Mouse (Mus musculus): ENCODE data around the gene Zcchc7. TPM values are rescaled to one million over a fixed set of nuclear protein-coding genes. Genes with fewer than 3 reads are reported as not detected.

Zcchc7 gene
- total and polyA plus RNA-seq, 2 experiments, result 4.8 to 21.8 TPM

- 83% methylated on average over 8 of the region's 8 CpGs for WGBS
- Histone ChIP-seq H3K9ac (ENCODE audit: low read depth, low read length) (no peak overlapping the region), H3K79me2 (ENCODE audit: control insufficient read depth, insufficient read depth, low read length) (no peaks in the 10 kb centered on the region), H3K27ac (replicated peaks; ENCODE audit: insufficient read depth, low read depth, low read length) (no peak overlapping the region), H3K4me3 (ENCODE audit: insufficient read depth, low read depth, low read length) (no peak overlapping the region), H3K27me3 (ENCODE audit: control insufficient read depth, insufficient read depth, low read length) (no peaks in the 10 kb centered on the region), H3K4me1 (ENCODE audit: control insufficient read depth, insufficient read depth, low read length) (no peaks in the 10 kb centered on the region), H3K36me3 (ENCODE audit: control insufficient read depth, insufficient read depth, low read length) (no peaks in the 10 kb centered on the region)
- TF ChIP-seq CTCF (IDR thresholded peaks at IDR 0.05; ENCODE audit: low read depth, low read length) (no peak), POLR2A (IDR thresholded peaks at IDR 0.05; ENCODE audit: extremely low read depth, insufficient read depth, low read length) (no peak)
- no peak for DNase-seq (ENCODE audit: extremely low read depth, low read depth, low spot score)
These were observed 183.0 kb downstream of the Zcchc7 start for GRCm38 (mm10) chr4:44938359-44939340.

GRCm38 (mm10) chr4:44939576-44940249 is 184.0 kb downstream of the Zcchc7 start:
- DNase-seq (ENCODE audit: extremely low read depth, low read depth, low spot score), result no peak
- Histone ChIP-seq H3K27me3 (ENCODE audit: control insufficient read depth, insufficient read depth, low read length) (no peaks in the 10 kb centered on the region), H3K9ac (ENCODE audit: low read depth, low read length) (no peak overlapping the region), H3K27ac (replicated peaks; ENCODE audit: insufficient read depth, low read depth, low read length) (no peak overlapping the region), H3K4me1 (ENCODE audit: control insufficient read depth, insufficient read depth, low read length) (no peaks in the 10 kb centered on the region), H3K79me2 (ENCODE audit: control insufficient read depth, insufficient read depth, low read length) (no peaks in the 10 kb centered on the region), H3K4me3 (ENCODE audit: insufficient read depth, low read depth, low read length) (no peak overlapping the region), H3K36me3 (ENCODE audit: control insufficient read depth, insufficient read depth, low read length) (no peaks in the 10 kb centered on the region)
- WGBS, result 87% methylated on average over 14 of the region's 14 CpGs
- TF ChIP-seq CTCF (IDR thresholded peaks at IDR 0.05; ENCODE audit: low read depth, low read length), result no peak
- no peak for TF ChIP-seq POLR2A (IDR thresholded peaks at IDR 0.05; ENCODE audit: extremely low read depth, insufficient read depth, low read length)

- TF ChIP-seq CTCF (IDR thresholded peaks at IDR 0.05; ENCODE audit: low read depth, low read length), result no peak
- WGBS, result 83% methylated on average over 9 of the region's 9 CpGs
These were observed 184.6 kb downstream of the Zcchc7 start for GRCm38 (mm10) chr4:44940286-44940685.

GRCm38 (mm10) chr4:44942237-44942636 is 186.6 kb downstream of the Zcchc7 start:
- Histone ChIP-seq H3K9ac (ENCODE audit: low read depth, low read length) (no peak overlapping the region), H3K79me2 (ENCODE audit: control insufficient read depth, insufficient read depth, low read length) (no peaks in the 10 kb centered on the region), H3K27ac (replicated peaks; ENCODE audit: insufficient read depth, low read depth, low read length) (no peak overlapping the region), H3K36me3 (ENCODE audit: control insufficient read depth, insufficient read depth, low read length) (no peaks in the 10 kb centered on the region), H3K27me3 (ENCODE audit: control insufficient read depth, insufficient read depth, low read length) (no peaks in the 10 kb centered on the region), H3K4me1 (ENCODE audit: control insufficient read depth, insufficient read depth, low read length) (no peaks in the 10 kb centered on the region), H3K4me3 (ENCODE audit: insufficient read depth, low read depth, low read length) (no peak overlapping the region)
- no peak for TF ChIP-seq POLR2A (IDR thresholded peaks at IDR 0.05; ENCODE audit: extremely low read depth, insufficient read depth, low read length)
- no peak for TF ChIP-seq CTCF (IDR thresholded peaks at IDR 0.05; ENCODE audit: low read depth, low read length)
- DNase-seq (ENCODE audit: extremely low read depth, low read depth, low spot score), result no peak
- 75% methylated on average over 1 of the region's 1 CpGs for WGBS

More at GRCm38 (mm10) chr4:44940286-44940685, 184.6 kb downstream of the Zcchc7 start:
- Histone ChIP-seq H3K79me2 (ENCODE audit: control insufficient read depth, insufficient read depth, low read length) (no peaks in the 10 kb centered on the region), H3K36me3 (ENCODE audit: control insufficient read depth, insufficient read depth, low read length) (no peaks in the 10 kb centered on the region), H3K4me1 (ENCODE audit: control insufficient read depth, insufficient read depth, low read length) (no peaks in the 10 kb centered on the region), H3K4me3 (ENCODE audit: insufficient read depth, low read depth, low read length) (no peak overlapping the region), H3K27me3 (ENCODE audit: control insufficient read depth, insufficient read depth, low read length) (no peaks in the 10 kb centered on the region), H3K9ac (ENCODE audit: low read depth, low read length) (no peak overlapping the region), H3K27ac (replicated peaks; ENCODE audit: insufficient read depth, low read depth, low read length) (no peak overlapping the region)
- no peak for DNase-seq (ENCODE audit: extremely low read depth, low read depth, low spot score)

GRCm38 (mm10) chr4:44943480-44943879 is 187.8 kb downstream of the Zcchc7 start:
- no peak for TF ChIP-seq POLR2A (IDR thresholded peaks at IDR 0.05; ENCODE audit: extremely low read depth, insufficient read depth, low read length)
- no peak for TF ChIP-seq CTCF (IDR thresholded peaks at IDR 0.05; ENCODE audit: low read depth, low read length)
- H3K27ac ChIP-seq (replicated peaks; ENCODE audit: insufficient read depth, low read depth, low read length), result no peak overlapping the region
- H3K9ac ChIP-seq (ENCODE audit: low read depth, low read length), result no peak overlapping the region
- H3K36me3 ChIP-seq (ENCODE audit: control insufficient read depth, insufficient read depth, low read length), result no peaks in the 10 kb centered on the region
- no peaks in the 10 kb centered on the region for H3K79me2 ChIP-seq (ENCODE audit: control insufficient read depth, insufficient read depth, low read length)
- no peaks in the 10 kb centered on the region for H3K27me3 ChIP-seq (ENCODE audit: control insufficient read depth, insufficient read depth, low read length)
- 39% methylated on average over 6 of the region's 6 CpGs for WGBS
- no peaks in the 10 kb centered on the region for H3K4me1 ChIP-seq (ENCODE audit: control insufficient read depth, insufficient read depth, low read length)
- DNase-seq (ENCODE audit: extremely low read depth, low read depth, low spot score), result peak; percentile 50
- no peak overlapping the region for H3K4me3 ChIP-seq (ENCODE audit: insufficient read depth, low read depth, low read length)
